Mouse (Mus musculus) kidney, embryonic 16.5 days (tissue): ENCODE measurements around the gene Bckdk. TPM values are rescaled to one million over a fixed set of nuclear protein-coding genes. Genes with fewer than 3 reads are reported as not detected.

Experiments
- ATAC-seq: fragments of 200-750 bp; cut with Nextera tagmentation; 2 replicates; pipeline ENCODE4 v1.8.0; 2017; ENCODE audit warnings: moderate TSS enrichment; ENCODE audit not compliant: low FRiP score, low TSS enrichment
- H3K27ac ChIP-seq: fragments of 300-500 bp; sonication (generic); 2 replicates; pipeline ENCODE4 v1.5.1; 2014; ENCODE audit warnings: low read length
- H3K27me3 ChIP-seq: fragments of 300-500 bp; sonication (generic); 2 replicates; pipeline ENCODE4 v1.6.1; 2014; ENCODE audit warnings: low read length, control low read depth, mixed read lengths; ENCODE audit not compliant: insufficient read depth
- H3K36me3 ChIP-seq: fragments of 300-500 bp; sonication (generic); 2 replicates; pipeline ENCODE4 v1.6.1; 2014; ENCODE audit warnings: low read length, control low read depth, mixed read lengths; ENCODE audit not compliant: insufficient read depth
- H3K4me1 ChIP-seq: fragments of 300-500 bp; sonication (generic); 2 replicates; pipeline ENCODE4 v1.6.1; 2014; ENCODE audit warnings: low read length, control low read depth, mixed read lengths; ENCODE audit not compliant: insufficient read depth
- H3K4me2 ChIP-seq: fragments of 300-500 bp; sonication (generic); replicated peaks from 2 replicates; pipeline ENCODE4 v1.6.1; 2014; ENCODE audit warnings: low read depth, low read length
- H3K4me3 ChIP-seq: fragments of 300-500 bp; sonication (generic); 2 replicates; pipeline ENCODE4 v1.5.1; 2014; ENCODE audit warnings: mild to moderate bottlenecking, low read length
- H3K9ac ChIP-seq: fragments of 300-500 bp; sonication (generic); replicated peaks from 2 replicates; pipeline ENCODE4 v1.6.1; 2014; ENCODE audit warnings: low read length
- H3K9me3 ChIP-seq: fragments of 300-500 bp; sonication (generic); 2 replicates; pipeline ENCODE4 v1.6.1; 2016; ENCODE audit warnings: low read length, control low read depth
- WGBS: fragments of 180-500 bp; shearing (Covaris S2); extraction: QIAGEN DNeasy Blood & Tissue Kit; methylation state at CpG from one replicate; pipeline ENCODE4 v1.1.7; 2014; 5-methylcytosine and 5-hydroxymethylcytosine counted together
- polyA plus RNA-seq: library from polyadenylated mRNA; unstranded; fragments of >200 nt; fragmentation: Nextera tagmentation; extraction: Ambion mirVana; gene quantifications from 2 replicates; pipeline ENCODE4 v1.2.1, GENCODE M21; 2015

The Bckdk gene
- polyA plus RNA-seq, 1 experiment from 2014 or later = 156 TPM

GRCm38 (mm10) chr7:127912938-127913337, 9.1 kb downstream of the Bckdk start:
- Histone ChIP-seq H3K4me3 (peak overlapping the region; percentile 99), H3K27ac (peak overlapping the region; percentile 90), H3K9me3 (no peaks in the 10 kb centered on the region), H3K4me2 (peak overlapping the region; percentile 78), H3K9ac (peak overlapping the region; percentile 92), H3K27me3 (no peaks in the 10 kb centered on the region), H3K4me1 (peaks cover 5% of the 10 kb centered on the region), H3K36me3 (peaks cover 40% of the 10 kb centered on the region)
- 25% methylated on average over 4 of the region's 4 CpGs for WGBS
- ATAC-seq = no peak

DNA sequence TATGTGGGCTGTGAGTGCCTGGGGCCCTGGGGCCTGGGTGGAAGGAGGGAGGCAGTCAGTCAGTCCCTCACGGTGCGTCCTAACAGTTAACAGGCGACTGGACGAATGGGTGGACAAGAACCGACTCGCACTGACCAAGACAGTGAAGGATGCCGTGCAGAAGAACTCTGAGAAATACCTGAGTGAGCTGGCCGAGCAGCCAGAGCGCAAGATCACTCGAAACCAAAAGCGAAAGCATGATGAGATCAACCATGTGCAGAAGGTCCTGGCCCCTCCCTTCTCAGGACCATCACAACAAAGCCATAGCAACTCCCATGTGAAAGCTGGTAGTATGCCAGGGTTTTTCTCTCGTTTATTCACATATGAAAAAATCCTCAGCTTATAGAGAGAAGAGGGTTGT, 11.4 kb downstream of the Bckdk start:
- H3K4me1 ChIP-seq = peaks cover 5% of the 10 kb centered on the region
- WGBS = 89% methylated on average over 12 of the region's 12 CpGs
- H3K9me3 ChIP-seq = no peaks in the 10 kb centered on the region
- no peak overlapping the region for H3K9ac ChIP-seq
- no peak overlapping the region for H3K27ac ChIP-seq
- no peak overlapping the region for H3K4me2 ChIP-seq
- H3K27me3 ChIP-seq = no peaks in the 10 kb centered on the region
- H3K4me3 ChIP-seq = no peak overlapping the region
- peaks cover 26% of the 10 kb centered on the region for H3K36me3 ChIP-seq
- no peak for ATAC-seq

- Histone ChIP-seq H3K4me1 (peaks cover 1% of the 10 kb centered on the region), H3K27me3 (no peaks in the 10 kb centered on the region), H3K4me3 (no peak overlapping the region), H3K36me3 (peaks cover 29% of the 10 kb centered on the region), H3K9ac (no peak overlapping the region), H3K4me2 (no peak overlapping the region), H3K27ac (no peak overlapping the region), H3K9me3 (no peaks in the 10 kb centered on the region)
- ATAC-seq = no peak
- WGBS = 61% methylated on average over 3 of the region's 3 CpGs
Measured at GRCm38 (mm10) chr7:127918203-127918602, 14.3 kb downstream of the Bckdk start.

GRCm38 (mm10) chr7:127919290-127919689, 15.4 kb downstream of the Bckdk start:
- peaks cover 29% of the 10 kb centered on the region for H3K36me3 ChIP-seq
- H3K9ac ChIP-seq = no peak overlapping the region
- no peak overlapping the region for H3K4me2 ChIP-seq
- no peak overlapping the region for H3K4me3 ChIP-seq
- ATAC-seq = no peak
- no peaks in the 10 kb centered on the region for H3K27me3 ChIP-seq
- no peak overlapping the region for H3K27ac ChIP-seq
- 80% methylated on average over 7 of the region's 7 CpGs for WGBS
- H3K4me1 ChIP-seq = peaks cover 7% of the 10 kb centered on the region; the same call in 1 of the 2 replicates
- no peaks in the 10 kb centered on the region for H3K9me3 ChIP-seq

DNA sequence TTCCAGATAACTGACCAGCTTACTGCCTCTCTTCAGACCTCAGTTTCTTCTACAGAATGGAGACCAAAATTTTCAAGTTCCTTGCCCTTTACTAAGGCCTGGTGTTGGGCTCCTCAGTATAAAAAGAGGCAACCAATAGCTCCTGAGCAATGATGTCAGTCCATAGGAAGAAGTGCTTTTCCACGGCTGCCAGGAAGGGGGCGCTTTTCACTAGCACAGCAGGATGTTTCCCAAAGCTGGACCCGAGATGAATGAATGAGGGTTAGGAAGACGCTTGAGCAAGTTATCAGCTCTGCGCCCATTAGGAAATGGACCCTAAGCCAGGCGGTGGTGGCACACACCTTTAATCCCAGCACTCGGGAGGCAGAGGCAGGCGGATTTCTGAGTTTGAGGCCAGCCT, 17.6 kb downstream of the Bckdk start:
- WGBS = 72% methylated on average over 8 of the region's 8 CpGs
- Histone ChIP-seq H3K4me3 (no peak overlapping the region), H3K36me3 (peaks cover 29% of the 10 kb centered on the region), H3K9ac (no peak overlapping the region), H3K4me1 (peaks cover 27% of the 10 kb centered on the region), H3K9me3 (no peaks in the 10 kb centered on the region), H3K27me3 (no peaks in the 10 kb centered on the region), H3K4me2 (no peak overlapping the region), H3K27ac (no peak overlapping the region)
- ATAC-seq = no peak

DNA sequence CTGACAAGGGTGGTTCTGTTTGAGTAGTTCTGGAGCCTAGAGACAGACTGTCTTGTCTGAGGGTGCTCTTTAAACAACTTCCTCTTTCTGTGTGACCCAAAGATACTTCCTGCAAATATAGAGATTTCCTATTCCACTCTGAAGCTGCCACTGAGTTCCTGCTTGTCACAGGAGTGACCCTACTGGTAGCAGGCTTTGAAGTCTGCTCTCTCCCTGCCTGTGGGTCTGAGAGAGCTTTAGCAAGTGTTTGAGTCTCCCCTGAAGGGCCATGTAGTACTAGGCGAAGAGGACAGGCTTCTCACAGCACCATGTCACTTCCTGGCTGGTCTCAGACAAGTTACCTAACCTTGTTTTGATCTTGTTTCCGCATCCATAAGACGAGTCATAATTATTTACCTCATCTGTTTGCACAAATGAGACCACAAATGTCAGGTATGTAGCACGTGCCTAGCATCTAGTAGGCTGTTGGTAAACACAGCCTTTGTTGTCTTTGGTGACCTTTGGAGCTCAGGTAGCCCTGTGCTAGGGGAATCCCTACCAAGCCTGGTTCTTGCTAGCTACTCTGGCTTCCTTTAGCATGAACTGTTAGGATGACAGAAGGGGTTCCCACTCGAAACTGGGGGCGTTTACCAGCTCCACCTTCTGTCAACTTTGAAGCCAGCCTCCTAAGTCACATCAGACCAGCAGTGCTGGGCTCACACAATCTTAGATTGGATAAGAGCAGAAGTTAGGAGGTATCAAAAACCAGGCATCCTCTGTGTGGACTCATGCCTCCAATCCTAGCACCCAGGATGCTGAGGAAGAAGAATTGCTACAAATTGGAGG, 18.8 kb downstream of the Bckdk start:
- H3K9ac ChIP-seq = no peak overlapping the region
- H3K4me1 ChIP-seq = peaks cover 31% of the 10 kb centered on the region
- H3K4me3 ChIP-seq = no peak overlapping the region
- H3K4me2 ChIP-seq = no peak overlapping the region
- H3K27me3 ChIP-seq = no peaks in the 10 kb centered on the region
- 81% methylated on average over 6 of the region's 6 CpGs for WGBS
- H3K36me3 ChIP-seq = peaks cover 33% of the 10 kb centered on the region
- H3K27ac ChIP-seq = no peak overlapping the region; the same call in 1 of the 2 replicates
- no peaks in the 10 kb centered on the region for H3K9me3 ChIP-seq
- ATAC-seq = no peak

DNA sequence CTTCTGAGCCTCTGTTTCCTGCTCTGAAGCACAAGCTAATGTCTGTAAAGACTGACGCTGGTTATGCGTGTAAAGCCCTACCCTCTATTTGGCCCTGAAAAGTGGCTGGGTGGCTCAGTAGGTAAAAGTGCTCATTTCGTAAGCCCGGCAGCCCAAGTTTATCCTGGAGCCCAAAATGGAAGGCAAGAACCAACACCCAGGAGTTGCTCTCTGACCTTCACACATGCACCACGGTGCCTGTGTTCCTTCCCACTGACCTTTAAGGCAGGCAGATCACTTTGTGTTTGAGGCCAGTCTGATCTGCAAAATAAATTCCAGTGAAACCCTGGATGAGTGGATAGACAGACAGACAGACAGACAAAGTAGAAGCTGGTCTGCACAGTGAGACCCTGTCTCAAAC, 19.8 kb downstream of the Bckdk start:
- WGBS = 91% methylated on average over 5 of the region's 5 CpGs
- peak overlapping the region; percentile 97 for H3K27ac ChIP-seq
- no peak overlapping the region for H3K4me2 ChIP-seq
- no peaks in the 10 kb centered on the region for H3K9me3 ChIP-seq
- H3K9ac ChIP-seq = no peak overlapping the region
- no peak for ATAC-seq
- no peaks in the 10 kb centered on the region for H3K27me3 ChIP-seq
- peaks cover 35% of the 10 kb centered on the region for H3K4me1 ChIP-seq
- H3K36me3 ChIP-seq = peaks cover 25% of the 10 kb centered on the region
- no peak overlapping the region for H3K4me3 ChIP-seq

- no peak overlapping the region for H3K4me3 ChIP-seq
- H3K4me2 ChIP-seq = peak overlapping the region; percentile 14; the same call in 1 of the 2 replicates
- peak; percentile 88 for ATAC-seq
- peaks cover 38% of the 10 kb centered on the region for H3K4me1 ChIP-seq
- H3K9ac ChIP-seq = peak overlapping the region; percentile 56
- H3K36me3 ChIP-seq = peaks cover 25% of the 10 kb centered on the region
- peak overlapping the region; percentile 97 for H3K27ac ChIP-seq
- WGBS = 47% methylated on average over 5 of the region's 5 CpGs
- H3K9me3 ChIP-seq = no peaks in the 10 kb centered on the region
- no peaks in the 10 kb centered on the region for H3K27me3 ChIP-seq
Measured at GRCm38 (mm10) chr7:127925252-127925651, 21.4 kb downstream of the Bckdk start.

- Histone ChIP-seq H3K9me3 (no peaks in the 10 kb centered on the region), H3K27ac (peak overlapping the region; percentile 97), H3K4me3 (no peak overlapping the region), H3K4me1 (peaks cover 42% of the 10 kb centered on the region), H3K9ac (peak overlapping the region; percentile 56), H3K27me3 (no peaks in the 10 kb centered on the region), H3K36me3 (peaks cover 25% of the 10 kb centered on the region), H3K4me2 (no peak overlapping the region)
- 0 out of 2 replicates have a peak, but pooled peaks have one; percentile 9 for ATAC-seq
- 77% methylated on average over 8 of the region's 8 CpGs for WGBS
Measured at GRCm38 (mm10) chr7:127926066-127926465, 22.2 kb downstream of the Bckdk start.

DNA sequence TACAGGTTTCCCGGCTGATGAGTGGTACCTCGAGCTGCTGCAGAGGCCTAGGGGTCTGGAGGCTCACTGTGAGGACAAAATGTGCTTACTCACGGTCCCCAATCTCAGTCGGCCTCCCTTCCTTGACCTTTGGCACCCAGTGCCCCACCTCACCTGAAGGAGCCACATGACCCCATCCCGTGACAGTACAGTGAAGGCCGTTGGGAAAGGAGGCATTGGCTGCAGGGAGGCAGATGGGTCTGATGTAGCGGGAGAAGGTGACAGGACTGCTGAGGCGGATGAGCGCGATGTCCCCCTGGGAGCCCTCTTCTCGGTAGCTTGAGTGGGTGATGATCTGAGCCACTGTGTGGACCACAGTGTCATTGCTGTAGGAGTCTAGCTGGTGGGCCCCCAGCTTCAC, 23.0 kb downstream of the Bckdk start:
- no peak for ATAC-seq
- peak overlapping the region; percentile 52 for H3K4me2 ChIP-seq
- H3K9me3 ChIP-seq = no peaks in the 10 kb centered on the region
- peaks cover 25% of the 10 kb centered on the region for H3K36me3 ChIP-seq
- no peak overlapping the region for H3K4me3 ChIP-seq
- WGBS = 86% methylated on average over 11 of the region's 11 CpGs
- peaks cover 50% of the 10 kb centered on the region for H3K4me1 ChIP-seq
- H3K27ac ChIP-seq = peak overlapping the region; percentile 97
- H3K27me3 ChIP-seq = no peaks in the 10 kb centered on the region
- peak overlapping the region; percentile 56; the same call in 1 of the 2 replicates for H3K9ac ChIP-seq
